Mouse (Mus musculus): ENCODE data around the gene Hivep2.

Gene Hivep2

DNA sequence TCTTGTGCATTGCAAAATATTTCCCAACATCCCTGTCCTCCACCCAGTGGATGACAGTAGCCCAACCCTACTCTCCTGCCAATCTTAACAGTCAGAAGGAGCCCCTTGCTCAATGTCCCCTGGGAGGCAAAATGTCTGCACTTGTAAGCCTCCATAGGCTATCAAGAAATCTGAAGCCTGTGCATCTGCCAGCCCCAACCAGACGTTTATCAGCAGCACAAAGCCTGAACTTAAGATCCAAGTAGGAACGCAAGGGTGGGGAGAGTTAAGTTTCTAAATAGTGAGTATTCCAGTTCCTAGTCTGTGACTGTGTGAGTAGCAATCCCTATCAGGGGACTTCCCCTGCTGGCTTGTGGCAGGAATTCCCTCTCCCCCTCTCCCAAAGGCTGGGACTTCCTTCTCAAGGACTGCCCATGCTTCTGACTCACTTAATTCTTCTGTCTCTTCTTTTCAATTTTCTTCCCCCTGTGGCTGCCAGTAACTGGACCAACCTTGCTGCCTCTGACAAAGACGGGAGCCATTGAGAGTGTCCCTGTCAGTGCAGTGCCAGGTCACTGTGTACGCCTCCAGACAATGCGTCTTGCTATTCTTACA lies 82.5 kb downstream of the Hivep2 start:
- no peak for DNase-seq (ENCODE audit: low read depth, low spot score)

- DNase-seq (ENCODE audit: low read depth, low spot score) = no peak
Observed at GRCm38 (mm10) chr10:14048916-14049445, 83.1 kb downstream of the Hivep2 start.

GRCm38 (mm10) chr10:14049686-14050085 lies 83.8 kb downstream of the Hivep2 start:
- DNase-seq (ENCODE audit: low read depth, low spot score) = no peak

GRCm38 (mm10) chr10:14050586-14050985 lies 84.7 kb downstream of the Hivep2 start:
- DNase-seq (ENCODE audit: low read depth, low spot score) = no peak

- DNase-seq (ENCODE audit: low read depth, low spot score) = no peak
Observed at GRCm38 (mm10) chr10:14052109-14052689, 86.3 kb downstream of the Hivep2 start.

- DNase-seq (ENCODE audit: low read depth, low spot score) = no peak
Observed at GRCm38 (mm10) chr10:14054860-14055259, 89.0 kb downstream of the Hivep2 start.

DNA sequence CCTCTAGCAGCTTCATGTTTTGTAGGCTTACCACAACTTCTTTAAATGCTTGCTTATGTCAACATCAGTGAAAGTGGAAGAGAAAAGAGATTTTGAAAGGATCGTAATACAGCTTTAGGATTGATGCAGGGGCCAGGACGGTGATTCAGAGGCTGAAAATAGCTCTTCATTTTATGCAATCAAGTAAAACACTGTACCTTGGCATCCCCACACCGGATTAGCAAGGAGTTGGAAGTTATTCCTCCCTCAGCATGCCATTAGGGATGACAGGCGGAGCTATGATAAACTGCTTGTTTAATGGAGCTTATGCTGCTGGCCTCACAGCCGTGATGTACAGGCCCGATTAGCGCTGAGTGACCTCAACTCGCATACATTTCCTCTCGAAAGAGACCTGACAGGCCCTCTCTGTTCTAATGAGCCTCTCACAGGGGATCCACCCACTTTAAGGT lies 89.7 kb downstream of the Hivep2 start:
- no peak for DNase-seq (ENCODE audit: low read depth, low spot score)

DNA sequence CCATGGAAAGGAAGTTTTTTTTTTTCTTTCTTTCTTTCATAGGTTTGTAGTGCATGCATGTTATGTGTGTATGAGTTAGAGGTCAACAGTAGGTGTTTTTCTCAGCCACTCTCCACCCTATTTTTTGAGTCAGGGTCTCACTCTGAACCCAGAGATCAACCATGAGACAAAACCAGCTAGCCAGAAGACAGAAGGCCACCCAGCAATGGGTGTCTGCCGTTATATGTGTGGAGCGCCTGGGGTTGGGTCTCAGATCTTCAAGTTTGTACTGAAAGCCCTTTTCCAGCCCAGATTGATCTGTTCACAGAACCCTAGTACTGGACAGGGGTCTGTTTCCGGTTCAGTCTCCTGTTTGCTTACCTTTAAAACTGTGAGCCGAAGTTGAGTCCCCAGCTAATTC lies 90.2 kb downstream of the Hivep2 start:
- no peak for DNase-seq (ENCODE audit: low read depth, low spot score)

GRCm38 (mm10) chr10:14056584-14057451 lies 90.9 kb downstream of the Hivep2 start:
- peak; percentile 75 for DNase-seq (ENCODE audit: low read depth, low spot score)

DNA sequence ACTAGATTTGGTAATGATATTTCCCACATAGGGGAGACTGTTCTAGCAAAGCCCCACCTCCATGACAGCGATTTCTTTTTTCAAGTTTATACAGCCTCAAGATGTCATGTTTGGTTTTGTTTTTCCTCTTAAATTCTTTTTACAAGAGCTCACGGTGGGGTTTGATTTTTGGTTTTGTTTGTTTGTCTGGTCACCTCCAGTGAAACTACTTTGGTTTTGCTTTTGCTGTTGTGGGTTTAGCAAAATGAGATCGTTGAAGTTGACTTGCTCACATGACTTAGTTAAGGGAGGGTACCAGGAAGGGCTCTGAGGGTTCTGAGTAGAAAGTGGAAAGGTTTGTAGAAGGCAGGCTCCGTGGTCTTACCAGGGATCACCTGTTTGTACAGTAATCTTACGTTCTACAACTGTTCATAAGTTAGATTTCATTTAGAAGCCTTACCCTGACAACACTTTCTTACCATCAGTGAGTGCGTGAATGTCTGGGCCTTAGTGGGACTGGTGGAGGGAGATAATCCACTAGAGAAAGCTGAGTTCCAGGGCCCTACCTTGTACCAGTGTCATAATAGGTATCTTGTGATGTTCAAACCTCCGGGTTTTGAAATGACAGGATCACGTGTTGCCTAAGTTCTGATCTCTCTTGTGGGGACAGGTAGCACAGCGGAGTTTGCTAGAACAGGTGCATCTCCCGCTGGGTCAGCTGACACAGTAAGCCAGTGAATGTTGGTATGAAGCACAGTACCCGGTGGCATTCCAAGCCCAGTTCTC lies 92.1 kb downstream of the Hivep2 start:
- no peak for DNase-seq (ENCODE audit: low read depth, low spot score)

DNA sequence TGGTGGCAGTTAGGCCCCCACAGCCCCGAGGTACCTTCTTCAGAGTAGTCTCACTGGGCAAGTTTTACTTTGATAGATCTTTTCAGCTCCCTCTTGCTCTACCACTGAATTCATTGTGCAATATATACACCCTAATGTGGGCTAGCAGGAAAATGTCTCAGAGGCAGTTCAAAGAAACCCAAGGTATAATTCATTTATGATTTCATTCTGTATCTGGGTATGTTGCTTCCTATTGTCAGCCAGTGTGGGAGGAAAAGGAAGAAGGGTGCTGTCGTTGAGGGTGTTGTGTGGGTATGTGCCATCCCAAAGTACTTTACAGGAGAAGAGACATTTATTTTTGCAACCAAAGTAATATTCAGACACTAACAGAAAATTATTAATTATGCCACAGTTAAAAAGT lies 92.9 kb downstream of the Hivep2 start:
- DNase-seq (ENCODE audit: low read depth, low spot score) = no peak

GRCm38 (mm10) chr10:14059581-14059980 lies 93.7 kb downstream of the Hivep2 start:
- DNase-seq (ENCODE audit: low read depth, low spot score) = no peak

- no peak for DNase-seq (ENCODE audit: low read depth, low spot score)
Observed at GRCm38 (mm10) chr10:14060302-14060701, 94.4 kb downstream of the Hivep2 start.

DNA sequence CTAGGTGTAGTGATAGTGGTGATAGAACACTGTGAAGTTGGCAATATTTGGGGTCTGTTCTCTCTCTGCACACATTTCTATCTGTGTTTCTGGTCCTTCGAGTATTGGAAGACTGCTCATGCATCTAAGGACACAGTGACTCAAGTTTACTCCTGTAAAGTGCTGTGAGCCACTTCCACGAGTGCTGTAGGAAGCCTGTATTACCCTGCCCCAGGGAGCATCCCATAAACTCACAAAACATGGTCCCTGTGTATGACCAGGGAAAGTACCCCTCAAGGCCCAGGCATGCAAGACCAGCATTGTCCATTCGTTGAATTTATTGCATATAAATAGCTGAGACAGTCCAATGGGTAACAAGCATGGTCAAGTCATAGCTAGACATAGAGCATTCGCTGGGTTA lies 97.4 kb downstream of the Hivep2 start:
- DNase-seq (ENCODE audit: low read depth, low spot score) = no peak

GRCm38 (mm10) chr10:14064759-14065395 lies 99.0 kb downstream of the Hivep2 start:
- no peak for DNase-seq (ENCODE audit: low read depth, low spot score)

GRCm38 (mm10) chr10:14067802-14068201 lies 101.9 kb downstream of the Hivep2 start:
- no peak for DNase-seq (ENCODE audit: low read depth, low spot score)

- DNase-seq (ENCODE audit: low read depth, low spot score) = no peak
Observed at GRCm38 (mm10) chr10:14070498-14071079, 104.7 kb downstream of the Hivep2 start.

GRCm38 (mm10) chr10:14072504-14072903 lies 106.6 kb downstream of the Hivep2 start:
- DNase-seq (ENCODE audit: low read depth, low spot score) = no peak

DNA sequence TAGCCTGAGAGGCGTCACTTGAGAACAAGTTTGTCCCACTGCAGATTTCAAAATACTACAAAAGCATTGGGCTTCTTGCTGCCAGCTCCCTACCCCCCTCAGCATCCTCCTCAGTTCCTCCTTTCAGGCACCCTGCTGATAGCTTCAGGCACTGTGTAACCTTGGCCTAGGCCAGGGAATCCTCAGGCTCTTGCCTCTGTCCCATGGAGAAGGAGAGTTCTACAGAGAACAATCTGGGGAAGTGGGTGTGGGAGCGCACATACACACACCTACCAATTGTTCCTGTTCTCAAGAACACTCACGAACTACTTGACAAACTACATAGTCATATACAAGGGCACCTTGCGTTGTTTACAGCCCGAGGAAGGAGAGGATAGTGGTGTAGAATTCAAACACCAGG lies 109.9 kb downstream of the Hivep2 start:
- peak; percentile 93 for DNase-seq (ENCODE audit: low read depth, low spot score)

- DNase-seq (ENCODE audit: low read depth, low spot score) = no peak
Observed at GRCm38 (mm10) chr10:14076880-14077279, 111.0 kb downstream of the Hivep2 start.

DNA sequence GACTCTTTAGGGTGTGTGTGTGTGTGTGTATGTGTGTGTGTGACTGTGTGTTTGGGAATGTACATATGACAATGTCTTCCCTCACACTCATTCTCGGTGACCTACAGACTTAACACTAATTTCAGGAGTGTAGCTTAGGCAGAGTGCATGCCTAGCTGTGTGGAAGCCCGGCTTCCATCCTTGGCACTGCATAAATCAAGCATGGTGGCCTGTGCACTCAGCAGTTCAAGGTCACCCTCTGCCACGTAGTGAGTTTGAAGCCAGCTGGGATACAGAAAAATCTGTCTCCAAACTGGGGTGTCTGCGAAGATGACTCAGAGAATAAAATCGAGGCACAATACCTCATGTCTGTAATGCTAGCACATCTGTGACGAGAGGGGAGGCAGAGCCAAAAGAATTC lies 115.0 kb downstream of the Hivep2 start:
- no peak for DNase-seq (ENCODE audit: low read depth, low spot score)
